Mouse (Mus musculus) monocyte, adult 2 months (primary cell): ENCODE measurements around the gene Sik1.
A peak's percentile ranks its signal among the peaks of the same experiment; 100 is the strongest.
"Not testable (repeated sequence)": the region's sequence is repeated elsewhere in the genome, so short reads cannot be mapped to it uniquely, and the experiment has no call there.

ENCODE experiments used
- DNase-seq, 2 experiments: peaks; one replicate each; pipeline ENCODE4 v3.0.0; 2022; ENCODE audit warnings: low spot score in 2 of 2, low read depth in 1 of 2

The Sik1 gene

DNA sequence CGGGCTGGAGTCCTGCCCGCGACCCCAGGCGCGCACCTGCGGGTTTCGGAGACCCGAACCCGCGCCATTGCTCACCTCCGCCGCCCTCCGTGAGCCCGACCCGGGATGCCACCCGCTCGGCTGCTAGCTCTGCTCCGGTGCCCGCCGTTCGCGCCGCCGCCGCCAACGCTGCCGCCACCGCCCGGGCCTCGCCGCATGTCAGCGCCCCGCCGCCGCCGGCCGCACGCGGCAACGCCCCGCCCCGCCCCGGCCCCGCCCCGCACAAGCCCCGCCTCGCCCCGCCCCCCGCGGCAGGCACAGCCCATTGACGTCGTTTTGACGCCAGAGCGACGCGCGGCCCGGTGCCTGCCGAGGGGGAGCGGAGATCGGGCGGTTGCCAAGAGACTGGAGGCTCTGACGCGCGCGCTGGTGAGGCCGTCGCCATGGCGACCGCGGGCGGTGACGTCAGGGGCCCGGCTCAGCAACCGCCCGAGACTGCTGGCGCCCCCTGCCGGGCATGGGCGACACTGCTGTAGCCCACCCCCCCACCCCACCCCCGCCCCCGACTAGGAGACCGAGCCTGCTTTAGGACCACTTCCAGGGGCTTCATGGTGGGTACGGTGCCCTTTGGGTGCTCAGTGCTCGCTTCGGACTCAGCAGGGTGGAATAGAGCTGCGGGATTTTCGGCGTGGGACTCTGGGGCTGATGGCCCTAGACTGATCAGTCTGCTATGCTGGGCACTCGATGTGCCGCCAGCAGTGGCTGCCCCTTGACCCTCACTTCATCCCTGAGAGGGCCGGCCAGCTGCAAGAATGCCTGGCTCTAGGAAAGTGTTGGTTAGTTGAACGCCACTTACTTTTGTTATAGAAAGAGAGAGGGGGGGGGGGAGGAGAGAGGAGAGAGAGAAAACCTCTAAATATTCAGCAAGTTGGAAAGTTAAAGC, at the start of gene Sik1:
Gene Sik1, minus strand, starts transcription at position 208 of the 922 bp plus-strand sequence.
- DNase-seq: peak; percentile 86 to 94

DNA sequence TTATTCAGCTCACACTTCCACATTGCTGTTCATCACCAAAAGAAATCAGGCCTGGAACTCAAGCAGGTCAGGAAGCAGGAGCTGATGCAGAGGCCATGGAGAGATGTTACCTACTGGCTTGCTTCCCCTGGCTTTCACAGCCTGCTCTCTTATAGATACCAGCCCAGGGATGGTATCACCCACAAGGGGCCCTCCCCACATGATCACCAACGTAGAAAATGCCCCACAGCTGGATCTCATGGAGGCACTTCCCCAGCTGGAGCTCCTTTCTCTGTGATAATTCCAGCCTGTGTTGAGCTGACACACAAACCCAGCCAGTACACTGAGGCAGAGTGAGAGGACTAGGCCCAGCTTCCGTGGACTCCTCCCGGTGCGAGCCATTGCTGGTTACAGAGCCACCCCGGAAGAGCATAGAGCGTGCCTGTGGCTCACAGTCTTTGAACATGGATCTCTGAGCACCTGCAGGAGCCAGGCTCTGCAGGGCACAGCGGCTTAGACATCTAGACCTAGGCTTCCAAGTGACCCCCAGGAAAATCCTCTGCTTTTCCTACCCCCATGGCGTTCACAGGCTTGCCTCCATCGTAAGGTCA, 49.7 kb upstream of the Sik1 start:
- no peak for DNase-seq

DNA sequence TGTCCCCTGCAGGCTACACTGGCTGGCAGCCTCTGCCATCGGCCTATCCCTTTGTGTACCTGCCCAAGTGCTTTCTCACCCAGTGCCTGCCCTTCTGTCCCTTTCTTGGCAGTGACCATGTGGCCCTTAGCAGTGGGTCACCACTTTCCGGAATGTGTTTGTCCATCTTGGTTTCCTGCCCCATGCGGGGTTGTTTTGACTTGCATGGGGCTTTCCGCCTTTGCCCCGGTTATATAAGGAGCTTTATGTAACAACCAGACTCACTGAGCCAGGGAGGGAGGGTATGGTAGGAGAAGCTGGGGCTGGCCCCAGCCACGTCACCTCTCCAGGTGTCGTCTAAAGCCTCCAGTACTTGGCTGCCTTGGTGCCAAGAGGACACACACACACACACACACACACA, 48.4 kb upstream of the Sik1 start:
- DNase-seq: no peak

DNA sequence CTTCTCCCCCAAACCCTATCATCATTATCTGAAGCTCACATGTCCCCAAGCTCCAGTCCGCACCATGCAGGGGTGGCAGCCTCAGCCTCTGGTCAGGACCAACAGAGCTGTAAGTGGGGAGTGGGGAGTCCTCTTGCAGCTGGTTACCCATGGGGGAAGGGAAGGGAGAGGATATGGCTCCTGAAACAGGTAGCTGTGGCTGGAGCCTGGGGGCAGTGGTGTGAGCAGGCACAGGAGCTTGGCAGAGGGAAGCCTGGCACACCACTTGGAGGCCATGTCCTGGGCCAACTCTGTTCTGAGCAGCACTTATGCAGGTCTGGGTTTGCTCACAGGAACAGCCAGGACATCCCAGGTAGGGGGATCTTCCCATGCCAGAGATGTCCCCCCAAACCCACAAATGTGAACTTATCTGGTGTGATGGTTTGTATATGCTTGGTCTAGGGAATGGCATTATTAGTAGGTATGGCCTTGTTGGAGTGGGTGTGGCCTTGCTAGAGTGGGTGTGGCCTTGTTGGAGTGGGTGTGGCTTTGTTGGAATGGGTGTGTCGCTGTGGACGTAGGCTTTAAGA, 47.1 kb upstream of the Sik1 start:
- no peak for DNase-seq

DNA sequence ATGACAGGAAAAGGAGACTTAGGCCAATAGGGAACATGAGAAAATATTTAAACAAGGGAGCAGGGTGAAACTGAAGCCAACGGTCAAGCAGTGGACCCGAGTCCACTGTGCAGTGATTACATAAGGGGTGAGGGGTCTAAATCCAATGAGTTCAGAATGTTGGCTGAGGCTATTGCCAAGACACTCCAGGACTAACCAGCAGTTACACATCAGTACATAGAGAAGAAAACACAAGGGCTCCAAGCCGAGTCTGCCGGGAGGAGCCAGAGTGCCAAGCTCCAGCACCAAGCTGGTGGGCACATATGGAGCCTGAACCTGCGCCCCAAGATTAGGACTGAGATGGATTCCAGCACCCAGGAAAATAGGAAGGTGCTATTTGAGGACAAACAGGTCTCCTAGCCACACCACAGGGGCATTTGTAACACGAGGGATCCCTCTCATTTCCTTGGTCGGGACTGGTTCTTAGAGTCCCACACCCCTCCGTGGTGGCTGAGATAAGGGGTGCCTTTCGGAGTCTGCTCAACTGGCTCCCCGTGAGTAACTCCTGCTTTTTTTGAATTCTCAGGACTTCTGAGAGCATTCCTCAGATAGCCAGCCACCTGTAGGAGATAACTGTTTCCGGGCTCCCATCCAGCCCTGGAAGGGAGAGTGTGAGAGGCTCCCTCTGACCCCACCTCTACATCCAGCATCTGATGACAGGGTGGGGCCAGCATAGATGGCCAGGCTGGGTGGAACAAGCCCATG, 46.0 kb upstream of the Sik1 start:
- DNase-seq: no peak

DNA sequence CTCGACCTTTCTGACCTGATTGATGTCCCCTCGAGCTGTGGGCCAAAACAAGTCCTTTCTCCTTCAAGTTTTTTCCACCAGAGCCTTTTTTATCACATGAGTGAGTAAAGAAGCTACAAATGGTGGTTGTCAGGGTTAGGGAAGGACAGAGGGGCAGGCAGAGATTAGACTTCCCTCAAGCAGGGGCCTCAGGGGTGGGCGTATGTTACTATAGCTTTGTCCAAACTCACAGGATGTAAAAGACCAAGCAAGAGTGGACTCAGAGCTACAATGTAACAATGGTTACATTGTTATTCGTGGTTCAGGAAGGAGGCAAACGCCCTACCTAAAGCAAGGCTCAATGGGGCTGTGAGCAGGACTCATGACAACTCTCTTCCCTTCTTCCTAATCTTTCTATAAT, 43.3 kb upstream of the Sik1 start:
- DNase-seq: no peak

DNA sequence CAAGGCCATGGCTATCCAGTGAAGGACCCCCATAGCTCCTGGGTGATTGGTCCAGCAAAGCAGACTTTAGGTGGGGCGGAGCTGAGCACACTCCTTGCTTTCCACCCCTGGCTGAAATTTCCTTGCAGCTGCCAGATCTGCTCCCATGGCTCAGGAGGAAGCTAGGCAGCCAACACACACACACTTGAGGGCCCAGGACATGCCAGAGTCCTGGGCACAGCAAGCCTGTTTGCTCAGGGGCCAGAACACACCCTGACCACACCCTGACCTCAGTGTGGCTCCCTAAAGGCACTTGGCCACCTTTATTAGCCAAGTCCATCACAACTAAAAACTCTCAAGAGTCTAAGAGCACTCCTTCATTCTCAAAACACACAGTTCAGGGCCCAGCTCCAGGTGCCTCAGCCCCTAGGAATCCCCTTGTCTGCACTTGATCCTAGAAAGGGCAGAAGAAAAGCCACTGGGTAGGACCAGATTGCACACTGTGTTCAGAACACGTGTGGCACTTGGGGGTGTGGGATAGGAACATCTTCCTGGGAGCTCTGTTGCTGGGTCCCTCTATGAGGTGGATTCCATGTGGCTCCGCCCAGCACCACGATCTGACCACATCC, 41.7 kb upstream of the Sik1 start:
- no peak for DNase-seq

DNA sequence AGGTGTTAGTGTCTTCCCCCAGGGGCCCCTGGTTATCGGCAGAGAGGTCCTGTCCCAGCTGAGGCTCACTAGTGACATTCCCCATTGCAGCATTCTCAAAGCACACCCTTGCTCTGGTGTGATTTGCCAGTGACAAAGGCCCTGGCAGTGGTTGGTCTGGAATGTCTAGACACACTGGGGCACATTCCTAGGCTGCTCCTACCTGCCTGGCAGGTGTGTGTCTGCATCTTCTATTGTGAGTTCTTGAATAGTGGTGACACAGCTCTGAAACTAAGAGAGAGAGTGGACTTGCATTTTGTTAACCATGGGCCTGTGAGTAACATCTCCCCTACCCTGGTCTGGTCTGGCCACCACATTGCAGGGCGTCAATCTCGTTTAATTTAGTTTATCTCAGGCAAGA, 41.1 kb upstream of the Sik1 start:
- no peak for DNase-seq

DNA sequence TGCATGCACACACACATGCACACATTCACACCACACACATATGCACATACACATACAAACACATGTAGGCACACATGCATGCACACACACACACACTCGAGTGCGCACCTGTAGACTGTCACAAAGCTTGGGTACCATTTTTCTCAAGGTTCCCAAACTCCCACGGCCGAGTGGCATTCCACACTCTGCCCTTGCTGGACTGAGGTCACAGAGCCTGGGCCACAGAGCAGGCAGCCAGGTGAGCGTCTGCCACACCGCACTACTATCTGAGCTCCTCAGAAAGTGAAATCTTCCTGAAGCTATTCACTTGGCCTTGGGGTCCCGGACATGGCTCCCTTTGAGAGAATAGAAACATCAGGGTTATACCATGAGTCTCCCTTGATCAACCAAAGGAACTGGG, 40.7 kb upstream of the Sik1 start:
- DNase-seq: no peak

DNA sequence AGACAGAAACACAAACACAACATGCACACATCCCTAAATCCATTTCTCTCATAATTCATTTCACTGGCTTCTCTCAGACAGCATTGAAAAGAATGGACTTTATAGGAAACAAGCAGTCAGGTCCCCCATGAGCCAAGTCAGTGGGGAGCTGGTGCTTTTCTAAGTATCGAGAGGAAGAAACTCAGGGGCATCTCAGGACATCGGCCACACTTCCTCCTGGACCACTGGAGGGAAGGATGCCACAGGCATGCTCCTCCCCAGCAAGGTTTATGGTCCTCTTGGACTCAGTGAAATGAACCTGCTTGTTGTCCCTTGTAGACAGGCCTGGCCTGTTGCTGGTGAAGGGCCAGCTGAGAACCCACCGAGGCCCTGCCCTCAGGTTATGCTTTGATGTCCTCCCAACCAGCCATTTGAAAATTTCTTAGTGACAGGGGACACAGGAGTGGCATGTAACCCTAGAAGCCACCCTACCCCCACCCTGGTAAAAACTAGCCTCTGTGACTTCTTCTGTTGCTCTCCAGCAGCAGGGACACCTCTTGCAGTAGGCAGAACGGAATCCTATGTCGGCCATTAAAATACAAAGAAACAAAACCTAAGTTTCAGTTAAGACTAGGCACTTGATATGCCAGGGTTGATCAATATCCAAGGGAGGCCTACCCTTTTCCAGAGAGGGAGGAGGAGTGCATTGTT, 37.9 kb upstream of the Sik1 start:
- DNase-seq: no peak

DNA sequence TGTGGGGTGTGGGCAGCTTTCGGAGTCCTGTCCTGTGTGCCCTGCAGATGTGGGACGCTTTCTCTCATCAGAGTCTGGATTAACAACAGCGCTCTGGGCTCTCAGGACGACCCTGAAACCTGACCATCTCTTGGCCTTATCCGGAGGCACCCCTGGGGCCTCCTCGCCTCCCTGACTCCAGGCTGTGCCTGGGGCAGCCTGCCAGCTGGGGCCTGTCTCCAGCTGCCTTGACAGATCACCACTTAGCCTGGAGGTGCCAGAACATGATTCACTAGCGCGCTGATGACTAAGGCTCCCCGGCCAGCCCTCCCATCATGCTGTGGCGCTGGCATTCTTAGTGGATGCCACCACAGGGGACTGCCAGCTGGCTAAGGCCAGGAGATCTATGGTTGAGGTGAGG, 37.1 kb upstream of the Sik1 start:
- no peak for DNase-seq

DNA sequence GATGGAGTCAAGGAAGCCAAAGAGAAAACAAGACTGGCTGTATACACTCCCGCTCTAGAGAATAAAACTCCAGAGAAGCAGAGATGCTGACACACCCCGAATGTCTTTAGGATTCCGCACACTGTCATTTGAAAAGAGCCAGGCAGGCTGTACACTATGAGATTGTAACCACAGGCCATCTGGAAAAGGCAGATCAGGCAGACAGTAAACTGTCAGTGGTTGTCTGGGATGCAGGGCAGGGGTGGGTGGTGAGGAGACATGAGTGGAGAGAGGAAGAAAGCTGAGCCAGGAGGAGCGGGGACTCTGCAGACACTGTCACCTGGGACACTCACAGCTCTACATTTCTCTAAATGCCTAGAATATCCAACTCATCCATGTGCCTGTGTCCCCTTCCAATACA, 36.3 kb upstream of the Sik1 start:
- no peak for DNase-seq

DNA sequence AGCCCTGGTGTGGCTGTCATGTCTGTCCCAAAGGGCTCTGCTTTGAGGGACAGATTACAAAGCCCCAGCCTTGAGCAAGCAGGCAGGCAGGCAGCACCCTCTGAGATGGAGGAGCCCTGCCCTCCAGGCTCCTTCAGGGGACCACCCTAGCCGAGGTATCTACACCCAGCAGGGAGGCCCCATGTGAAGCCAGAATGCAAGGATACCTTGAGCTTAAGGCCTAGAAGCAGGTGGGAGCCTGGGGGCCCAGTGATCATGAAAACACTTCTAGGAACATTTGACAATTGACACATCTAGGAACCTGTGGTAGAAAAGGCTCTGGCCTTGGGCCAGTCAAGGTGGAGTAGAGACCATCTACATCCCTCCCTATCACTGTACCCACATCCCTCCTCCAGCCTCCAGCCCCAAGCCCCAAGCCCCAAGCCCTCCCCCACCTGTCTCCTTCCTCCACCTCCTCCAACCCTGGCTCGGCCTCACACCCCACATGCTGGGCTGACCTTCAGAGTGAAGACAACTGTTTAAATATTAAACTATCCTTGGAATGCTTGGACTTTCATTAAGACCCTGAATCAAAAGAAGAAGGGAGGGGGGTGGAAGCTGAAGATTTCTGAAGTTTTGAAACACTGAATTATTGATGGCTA, 34.8 kb upstream of the Sik1 start:
- DNase-seq: no peak

DNA sequence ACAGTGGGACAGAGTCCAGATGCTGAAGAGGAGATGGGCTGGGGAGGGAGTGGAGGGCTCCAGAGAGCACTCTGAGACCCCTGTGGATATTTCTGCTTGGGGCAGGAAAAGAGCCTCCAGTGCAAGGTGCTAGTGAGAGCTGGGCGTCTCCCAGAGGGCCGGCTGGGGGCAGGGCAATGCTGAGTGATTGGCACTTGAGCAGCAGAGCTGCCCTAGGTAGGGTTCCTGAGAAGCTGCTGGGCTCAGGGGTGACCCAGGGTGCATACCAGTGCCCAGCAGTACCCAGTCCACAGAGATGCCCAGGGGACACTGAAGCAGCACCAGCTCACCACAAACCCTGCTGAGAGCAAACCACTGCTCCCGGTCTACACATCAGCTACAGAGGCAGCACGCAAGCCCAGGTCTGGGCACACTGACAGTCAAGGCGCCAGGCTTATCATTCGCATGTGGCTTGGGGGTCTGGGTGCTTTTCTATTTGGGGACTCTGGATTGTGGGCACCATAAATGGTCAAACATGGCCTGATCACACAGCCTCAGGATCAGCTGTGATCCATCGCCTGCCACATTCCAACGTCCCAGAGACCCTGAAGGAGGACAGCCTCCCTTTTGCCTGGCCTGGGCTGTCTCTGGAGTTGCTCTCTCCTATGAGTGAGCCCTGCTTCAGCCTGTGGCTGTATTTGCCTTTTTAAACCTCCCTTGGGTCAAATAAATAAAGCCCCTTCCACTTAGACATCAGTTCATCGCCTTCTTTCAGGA, 34.0 kb upstream of the Sik1 start:
- DNase-seq: no peak

DNA sequence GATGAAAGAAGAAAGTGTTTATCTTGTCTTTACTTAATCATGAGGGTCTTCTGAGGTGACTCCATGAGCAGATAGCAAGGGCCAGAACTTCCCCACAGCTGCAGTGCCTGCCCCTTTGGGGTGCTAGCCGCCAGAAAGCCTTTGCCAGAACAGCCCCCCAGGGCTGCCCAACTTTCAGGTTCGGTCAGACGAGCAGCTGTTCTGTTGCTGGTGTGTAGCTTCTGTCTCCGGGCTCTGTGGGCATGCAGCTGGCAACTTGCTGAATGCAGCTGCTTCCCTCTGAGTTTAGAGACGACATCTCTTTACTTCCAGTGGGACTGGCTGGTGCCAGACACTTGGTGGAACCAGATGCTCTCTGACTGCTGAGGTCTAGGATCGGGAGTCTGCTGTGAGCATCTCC, 32.9 kb upstream of the Sik1 start:
- DNase-seq: no peak

DNA sequence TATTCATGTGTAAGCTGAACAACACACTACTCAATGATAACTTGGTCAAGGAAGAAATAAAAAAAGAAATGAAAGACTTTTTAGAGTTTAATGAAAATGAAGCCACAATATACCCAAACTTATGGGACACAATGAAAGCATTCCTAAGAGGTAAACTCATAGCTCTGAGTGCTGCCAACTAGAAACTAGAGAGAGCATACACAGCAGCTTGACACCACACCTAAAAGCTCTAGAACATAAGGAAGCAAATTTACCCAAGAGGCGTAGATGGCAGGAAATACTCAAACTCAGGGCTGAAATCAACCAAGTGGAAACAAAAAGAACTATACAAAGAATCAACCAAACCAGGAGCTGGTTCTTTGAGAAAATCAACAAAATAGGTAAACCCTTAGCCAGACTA, 29.1 kb upstream of the Sik1 start:
- not testable (repeated sequence) for DNase-seq

DNA sequence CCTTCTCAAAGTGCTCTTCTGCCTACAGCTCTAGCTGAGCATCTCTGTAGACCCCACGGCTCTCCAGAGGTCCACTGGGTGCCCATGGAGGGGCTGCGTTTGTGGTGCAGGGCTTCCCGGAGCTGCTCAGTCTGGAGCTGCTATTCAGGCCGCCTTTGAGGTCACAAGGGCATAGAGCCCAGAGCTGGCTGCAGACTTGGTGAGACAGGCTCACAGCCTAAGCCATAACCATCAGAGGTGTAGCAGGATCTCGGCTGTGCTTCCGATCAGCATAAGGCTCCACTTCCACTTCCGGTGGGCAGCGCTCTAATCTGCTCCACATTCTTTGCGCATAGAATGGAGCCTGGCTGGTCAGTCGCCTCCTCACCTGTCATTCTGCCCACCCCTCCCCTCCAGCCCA, 23.8 kb upstream of the Sik1 start:
- no peak for DNase-seq

DNA sequence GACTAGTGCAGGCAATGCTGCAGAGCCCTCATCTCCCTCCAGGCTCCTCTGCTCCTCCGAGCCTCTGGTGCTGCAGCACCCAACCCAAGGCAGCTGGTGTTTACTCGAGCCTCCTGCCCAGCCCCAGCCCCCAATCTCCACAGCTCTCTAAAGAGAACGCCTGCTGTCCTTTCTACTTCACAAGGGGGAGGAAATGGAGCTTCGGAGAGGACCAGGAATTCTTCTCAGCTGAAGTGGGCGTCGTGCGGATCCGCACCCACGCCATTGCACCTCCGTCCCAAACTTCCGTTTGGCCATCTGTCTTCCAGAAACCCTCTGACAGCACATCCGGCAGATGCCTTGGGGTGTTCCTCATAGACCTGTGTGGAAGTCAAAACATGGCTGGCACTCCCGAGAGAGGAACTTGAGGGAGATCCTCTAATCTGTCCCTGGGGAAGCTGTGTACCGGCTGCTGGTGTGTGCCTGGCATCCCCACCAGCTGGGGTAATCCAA, 22.1 kb upstream of the Sik1 start:
- DNase-seq: no peak

DNA sequence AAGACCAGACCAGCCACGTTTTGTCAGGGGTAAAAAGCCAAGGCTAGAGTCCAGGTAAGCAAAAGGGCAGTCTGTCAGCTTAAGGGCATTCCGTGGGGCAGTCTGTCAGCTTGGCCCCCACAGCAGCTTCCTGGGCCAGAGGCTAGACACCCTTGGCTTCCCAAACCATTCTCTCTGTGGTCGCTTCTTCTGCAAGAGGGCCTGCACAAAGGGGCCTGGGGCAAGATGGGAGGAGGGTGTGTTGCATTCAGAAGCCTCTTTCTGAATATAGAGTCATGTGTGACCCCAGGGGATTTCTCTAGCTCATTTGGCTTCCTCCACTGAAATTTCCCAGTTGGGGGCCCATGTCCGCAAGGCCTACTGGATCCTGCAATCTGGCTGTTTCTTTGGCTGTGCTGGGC, 21.6 kb upstream of the Sik1 start:
- DNase-seq: no peak
